Mouse (Mus musculus) cerebellum, postnatal 10 days (tissue): ENCODE results near the gene Vmn2r94.

Experiments used
- DNase-seq, 2 experiments: peaks; one replicate each; pipeline ENCODE4 v3.0.0; 2021; ENCODE audit warnings: mixed read lengths in 2 of 2

Vmn2r94 gene

DNA sequence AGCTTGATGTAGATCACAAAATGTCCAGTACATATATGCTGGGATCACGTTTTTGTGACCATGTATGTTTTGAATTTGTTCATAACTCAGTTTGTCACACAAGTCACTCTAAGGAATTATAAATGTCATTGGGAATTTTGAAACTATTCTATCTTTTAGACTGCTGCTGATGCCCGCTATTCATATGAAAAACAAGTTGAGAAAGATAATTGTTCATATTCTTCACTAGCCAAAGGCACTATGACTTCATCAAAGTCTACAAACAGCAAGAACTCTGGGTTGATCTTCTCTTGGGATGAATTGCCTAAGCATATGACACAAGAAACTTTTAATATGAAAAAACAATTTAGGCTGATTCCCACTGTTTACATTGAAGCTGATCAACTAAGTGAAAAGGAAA lies at the start of gene Vmn2r94:
Gene Vmn2r94 (minus strand): TSS at position 101 of the 400 bp plus-strand sequence.
- DNase-seq = no peak

DNA sequence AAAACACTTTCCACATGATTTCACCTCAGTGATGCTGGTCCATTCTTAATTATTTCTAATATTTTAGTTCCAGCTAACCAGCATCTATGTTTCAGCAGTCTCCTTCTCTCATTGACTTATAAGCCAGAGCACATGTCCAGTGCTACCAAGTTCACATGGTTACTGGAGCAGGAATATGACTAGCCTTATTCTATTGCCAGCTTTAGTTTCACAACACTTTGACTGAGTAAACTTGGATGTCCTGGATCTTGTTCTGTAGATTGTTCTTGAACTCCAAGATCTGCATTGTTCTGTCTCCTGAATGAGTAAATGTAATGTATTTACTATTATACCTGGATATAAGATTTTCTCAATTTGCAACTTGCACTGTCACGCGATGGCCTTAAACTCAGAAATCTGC lies 45.5 kb upstream of the Vmn2r94 start:
- DNase-seq = no peak

DNA sequence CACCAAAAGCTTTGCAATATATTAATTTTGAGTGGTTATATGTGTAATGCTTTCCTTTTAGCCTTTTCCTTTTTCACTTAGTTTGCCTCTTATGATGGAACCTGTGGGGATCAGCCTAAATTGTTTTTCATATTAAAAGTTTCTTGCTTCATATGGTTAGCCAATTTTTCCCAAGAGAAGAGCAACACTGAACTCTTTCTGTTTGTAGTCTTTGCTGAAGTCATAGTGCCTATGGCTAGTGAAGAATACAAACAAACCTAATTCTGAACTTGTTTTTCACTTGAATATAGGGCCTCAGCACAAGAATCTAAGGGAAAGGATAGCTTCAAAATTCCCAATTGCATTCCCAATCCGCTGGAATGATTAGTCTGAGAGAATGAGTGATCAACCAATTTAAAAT lies 20.2 kb upstream of the Vmn2r94 start, which contains the start of gene Vmn2r93:
Gene Vmn2r93 (plus strand): TSS at position 301 of the 400 bp plus-strand sequence.
- DNase-seq = no peak

DNA sequence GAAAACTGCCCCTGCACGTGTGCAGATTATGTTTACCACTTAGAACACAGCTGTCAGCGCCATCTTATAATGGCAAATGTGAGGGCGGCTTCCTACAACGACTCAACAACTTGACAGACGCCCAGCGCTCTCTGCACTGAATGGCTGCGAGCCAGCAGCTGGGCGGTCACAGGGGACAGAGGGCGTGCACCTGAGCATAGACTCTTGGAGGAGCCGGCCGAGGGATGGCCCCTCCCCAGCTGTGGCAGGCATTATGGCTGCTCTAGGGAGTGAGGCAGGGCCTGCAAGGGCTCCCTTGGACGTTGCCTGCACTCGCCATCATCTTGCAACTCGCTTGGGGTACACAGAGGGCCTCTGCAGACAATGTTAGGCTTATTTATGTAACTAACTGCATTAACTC lies 40.6 kb downstream of the Vmn2r94 start:
- DNase-seq = no peak

DNA sequence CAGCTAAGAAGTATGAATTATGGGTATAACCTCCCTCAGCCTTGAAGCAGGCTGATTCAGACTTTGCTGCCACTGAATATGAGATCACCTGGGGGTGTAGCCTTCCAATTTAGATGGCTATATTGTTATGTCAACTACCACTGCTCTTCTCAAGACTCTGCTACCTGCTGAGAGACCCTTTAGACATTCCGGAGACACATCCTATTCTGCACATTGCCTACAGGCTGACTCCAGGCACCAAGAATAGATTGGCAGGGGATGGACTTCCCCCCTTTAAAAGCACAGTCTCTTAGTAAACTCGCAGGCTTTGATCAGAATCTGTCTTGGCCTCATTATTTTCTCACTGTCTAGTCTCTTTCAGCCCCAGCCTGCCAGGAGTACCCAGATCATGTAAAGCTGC lies 45.6 kb downstream of the Vmn2r94 start:
- DNase-seq = no peak

DNA sequence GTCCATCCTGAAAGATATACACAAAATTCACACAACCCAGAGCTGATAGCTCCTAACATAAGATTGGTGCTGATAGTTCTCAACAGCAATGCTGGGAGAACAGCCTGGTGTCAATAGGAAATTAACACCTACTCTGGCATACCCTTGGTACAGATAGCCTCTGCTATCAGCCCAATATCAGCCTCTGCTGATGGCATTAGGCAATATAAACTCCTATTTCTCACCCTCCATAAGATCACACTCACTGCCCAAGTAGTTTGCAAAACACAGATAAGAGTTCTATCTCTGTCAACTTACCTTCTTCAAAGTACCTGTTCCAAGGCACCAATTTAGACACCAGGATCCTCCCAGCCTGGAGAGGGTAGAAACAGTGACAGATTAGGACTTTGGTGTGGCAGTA lies 56.3 kb downstream of the Vmn2r94 start:
- DNase-seq = no peak
